Mouse (Mus musculus) stomach, postnatal 0 days (tissue): ENCODE results near the gene Ncoa3. TPM values are rescaled to one million over a fixed set of nuclear protein-coding genes. Genes with fewer than 3 reads are reported as not detected.

Experiments used
- ATAC-seq: fragments of 200-750 bp; cut with Nextera tagmentation; 2 replicates; pipeline ENCODE4 v1.8.0; 2017; ENCODE audit not compliant: low FRiP score, low TSS enrichment
- DNase-seq: peaks from one replicate; pipeline ENCODE4 v3.0.0-alpha.2; 2016; ENCODE audit warnings: low spot score
- H3K27ac ChIP-seq: fragments of 300-500 bp; sonication (generic); replicated peaks from 2 replicates; pipeline ENCODE4 v1.5.1; 2014; ENCODE audit warnings: mild to moderate bottlenecking, control low read depth
- H3K27me3 ChIP-seq: fragments of 300-500 bp; sonication (generic); 2 replicates; pipeline ENCODE4 v1.6.1; 2014; ENCODE audit warnings: low read length; ENCODE audit not compliant: control insufficient read depth, insufficient read depth
- H3K36me3 ChIP-seq: fragments of 300-500 bp; sonication (generic); 2 replicates; pipeline ENCODE4 v1.6.1; 2014; ENCODE audit warnings: low read length, mixed read lengths; ENCODE audit not compliant: control insufficient read depth, insufficient read depth
- H3K4me1 ChIP-seq: fragments of 300-500 bp; sonication (generic); replicated peaks from 2 replicates; pipeline ENCODE4 v1.6.1; 2014; ENCODE audit warnings: antibody characterized with exemption; ENCODE audit not compliant: control insufficient read depth, insufficient read depth
- H3K4me2 ChIP-seq: fragments of 300-500 bp; sonication (generic); replicated peaks from 2 replicates; pipeline ENCODE4 v1.6.1; 2014; ENCODE audit warnings: low read depth, mild to moderate bottlenecking, control low read depth, moderate library complexity
- H3K4me3 ChIP-seq: fragments of 300-500 bp; sonication (generic); 2 replicates; pipeline ENCODE4 v1.5.1; 2014; ENCODE audit warnings: low read depth, low read length, control low read depth
- H3K9ac ChIP-seq: fragments of 300-500 bp; sonication (generic); 2 replicates; pipeline ENCODE4 v1.6.1; 2014; ENCODE audit warnings: mild to moderate bottlenecking, low read length, control low read depth, mixed read lengths
- H3K9me3 ChIP-seq: fragments of 300-500 bp; sonication (generic); 2 replicates; pipeline ENCODE4 v1.6.1; 2016; ENCODE audit warnings: low read length; ENCODE audit not compliant: control insufficient read depth
- CTCF ChIP-seq: IDR thresholded peaks from 2 replicates; pipeline ENCODE4 v1.5.1; 2016; ENCODE audit warnings: antibody characterized with exemption, low read depth, mild to moderate bottlenecking, moderate library complexity
- EP300 ChIP-seq: optimal IDR thresholded peaks from 2 replicates; pipeline ENCODE3; 2016; ENCODE audit warnings: antibody characterized with exemption
- WGBS: fragments of 180-500 bp; shearing (Covaris S2); extraction: QIAGEN DNeasy Blood & Tissue Kit; methylation state at CpG from one replicate; pipeline ENCODE4 v1.1.7; 2014; 5-methylcytosine and 5-hydroxymethylcytosine counted together
- polyA plus RNA-seq: library from polyadenylated mRNA; unstranded; fragments of >200 nt; fragmentation: Nextera tagmentation; extraction: Ambion mirVana; gene quantifications from 2 replicates; pipeline ENCODE4 v1.2.1, GENCODE M21; 2015

The Ncoa3 gene
- polyA plus RNA-seq, 1 experiment from 2014 or later, result 7.5 TPM

- WGBS, result 91% methylated on average over 4 of the region's 4 CpGs
These were observed 55.5 kb downstream of the Ncoa3 start for GRCm38 (mm10) chr2:166047931-166048330.

GRCm38 (mm10) chr2:166048852-166049251 is 56.4 kb downstream of the Ncoa3 start:
- no peak for TF ChIP-seq CTCF
- TF ChIP-seq EP300, result no peak
- WGBS, result 56% methylated on average over 7 of the region's 7 CpGs
- H3K27ac ChIP-seq, result no peak overlapping the region
- no peaks in the 10 kb centered on the region for H3K27me3 ChIP-seq
- ATAC-seq (no peak), DNase-seq (no peak)
- H3K36me3 ChIP-seq, result peaks cover 22% of the 10 kb centered on the region
- H3K4me2 ChIP-seq, result no peak overlapping the region
- peaks cover 11% of the 10 kb centered on the region for H3K4me1 ChIP-seq
- no peak overlapping the region for H3K4me3 ChIP-seq
- H3K9me3 ChIP-seq, result no peaks in the 10 kb centered on the region
- no peak overlapping the region for H3K9ac ChIP-seq

More at GRCm38 (mm10) chr2:166047931-166048330, 55.5 kb downstream of the Ncoa3 start:
- H3K27ac ChIP-seq, result no peak overlapping the region
- H3K4me1 ChIP-seq, result peaks cover 11% of the 10 kb centered on the region
- H3K27me3 ChIP-seq, result no peaks in the 10 kb centered on the region
- no peak overlapping the region for H3K4me2 ChIP-seq
- no peak overlapping the region for H3K4me3 ChIP-seq
- no peak for DNase-seq
- peaks cover 18% of the 10 kb centered on the region for H3K36me3 ChIP-seq
- no peak overlapping the region for H3K9ac ChIP-seq
- no peaks in the 10 kb centered on the region for H3K9me3 ChIP-seq
- no peak for TF ChIP-seq EP300
- no peak for TF ChIP-seq CTCF
- ATAC-seq, result no peak

DNA sequence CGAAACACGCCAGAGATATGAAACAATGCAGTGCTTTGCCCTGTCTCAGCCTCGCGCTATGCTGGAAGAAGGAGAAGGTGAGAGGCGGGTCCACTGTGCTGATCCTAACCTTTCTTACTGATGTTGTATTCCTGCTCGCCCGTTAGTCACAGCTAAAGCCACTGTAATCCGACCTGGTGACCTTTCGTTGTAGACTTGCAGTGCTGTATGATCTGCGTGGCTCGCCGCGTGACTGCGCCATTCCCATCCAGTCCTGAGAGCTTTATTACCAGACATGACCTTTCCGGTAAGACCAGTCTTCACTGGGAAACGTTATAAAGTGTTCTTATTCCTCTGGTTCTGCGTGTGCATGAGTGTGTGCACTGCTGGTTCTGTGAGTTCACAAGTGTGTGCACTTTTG is 59.0 kb downstream of the Ncoa3 start:
- Histone ChIP-seq H3K4me2 (no peak overlapping the region), H3K4me1 (no peaks in the 10 kb centered on the region), H3K9ac (no peak overlapping the region), H3K4me3 (no peak overlapping the region), H3K27ac (no peak overlapping the region), H3K27me3 (no peaks in the 10 kb centered on the region), H3K9me3 (no peaks in the 10 kb centered on the region), H3K36me3 (peaks cover 22% of the 10 kb centered on the region)
- TF ChIP-seq EP300, result no peak
- TF ChIP-seq CTCF, result no peak
- WGBS, result 88% methylated on average over 17 of the region's 17 CpGs
- DNase-seq (no peak), ATAC-seq (no peak)

GRCm38 (mm10) chr2:166051966-166052365 is 59.5 kb downstream of the Ncoa3 start:
- no peaks in the 10 kb centered on the region for H3K9me3 ChIP-seq
- no peak overlapping the region for H3K27ac ChIP-seq
- no peak overlapping the region for H3K9ac ChIP-seq
- no peaks in the 10 kb centered on the region for H3K27me3 ChIP-seq
- 90% methylated on average over 7 of the region's 7 CpGs for WGBS
- ATAC-seq (no peak), DNase-seq (no peak)
- H3K36me3 ChIP-seq, result peaks cover 22% of the 10 kb centered on the region
- no peak for TF ChIP-seq EP300
- TF ChIP-seq CTCF, result no peak
- no peak overlapping the region for H3K4me3 ChIP-seq
- no peak overlapping the region for H3K4me2 ChIP-seq
- H3K4me1 ChIP-seq, result no peaks in the 10 kb centered on the region

DNA sequence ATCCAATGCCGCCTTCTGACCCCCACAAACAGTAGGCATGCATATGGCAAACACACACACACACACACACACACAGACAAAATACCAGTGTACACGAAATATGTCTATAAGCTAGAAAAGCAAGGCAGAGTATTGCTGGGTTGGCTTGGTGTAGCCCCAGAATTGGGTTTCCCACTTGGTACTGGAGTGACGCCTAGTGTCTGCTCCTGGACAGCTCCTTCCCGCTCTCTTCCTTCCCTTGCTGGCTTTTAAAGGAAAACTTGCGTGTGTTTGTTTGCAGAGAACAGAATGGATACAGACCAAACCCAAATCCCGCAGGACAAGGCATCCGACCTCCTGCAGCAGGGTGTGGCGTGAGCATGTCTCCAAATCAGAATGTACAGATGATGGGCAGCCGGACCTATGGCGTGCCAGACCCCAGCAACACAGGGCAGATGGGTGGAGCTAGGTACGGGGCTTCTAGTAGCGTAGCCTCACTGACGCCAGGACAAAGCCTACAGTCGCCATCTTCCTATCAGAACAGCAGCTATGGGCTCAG is 61.6 kb downstream of the Ncoa3 start:
- ATAC-seq (no peak), DNase-seq (no peak)
- Histone ChIP-seq H3K36me3 (peaks cover 19% of the 10 kb centered on the region), H3K4me1 (no peaks in the 10 kb centered on the region), H3K27ac (no peak overlapping the region), H3K9ac (no peak overlapping the region), H3K27me3 (no peaks in the 10 kb centered on the region), H3K4me3 (no peak overlapping the region), H3K4me2 (no peak overlapping the region), H3K9me3 (no peaks in the 10 kb centered on the region)
- 90% methylated on average over 14 of the region's 14 CpGs for WGBS
- TF ChIP-seq EP300 (no peak), CTCF (no peak)

- no peaks in the 10 kb centered on the region for H3K4me1 ChIP-seq
- peak; percentile 63 for DNase-seq
- WGBS, result 76% methylated on average over 7 of the region's 7 CpGs
- peak; percentile 49; the same call in 1 of the 2 replicates for ATAC-seq
- no peak overlapping the region for H3K4me2 ChIP-seq
- no peaks in the 10 kb centered on the region for H3K27me3 ChIP-seq
- no peak overlapping the region for H3K4me3 ChIP-seq
- peaks cover 11% of the 10 kb centered on the region; the same call in 1 of the 2 replicates for H3K36me3 ChIP-seq
- H3K9ac ChIP-seq, result no peak overlapping the region
- no peak overlapping the region for H3K27ac ChIP-seq
- no peaks in the 10 kb centered on the region for H3K9me3 ChIP-seq
- peak; percentile 71 for TF ChIP-seq CTCF
- TF ChIP-seq EP300, result no peak
These were observed 67.4 kb downstream of the Ncoa3 start for GRCm38 (mm10) chr2:166059684-166060423.
